Mouse (Mus musculus) small intestine, adult 2 months (tissue): ENCODE measurements around the gene Nod1.

Experiments used
- CTCF ChIP-seq: fragments of 200-500 bp; IDR thresholded peaks from 2 replicates; pipeline ENCODE4 v1.5.1; 2012; ENCODE audit warnings: low read depth, mild to moderate bottlenecking, control low read depth, inconsistent platforms, low read length, moderate library complexity, mixed read lengths; ENCODE audit not compliant: insufficient replicate concordance, insufficient read length; ENCODE audit errors: extremely low read depth
- POLR2A ChIP-seq: fragments of 200-500 bp; IDR thresholded peaks from 2 replicates; pipeline ENCODE4 v1.6.1; 2012; ENCODE audit warnings: low read depth, mild to moderate bottlenecking, control low read depth, inconsistent platforms, low read length, moderate library complexity

GRCm38 (mm10) chr6:54996361-54996760, 23.9 kb upstream of the Nod1 start:
- TF ChIP-seq CTCF: no peak
- no peak for TF ChIP-seq POLR2A
